Mouse (Mus musculus) left cerebral cortex, adult 8-10 months (tissue): ENCODE measurements at regions not wholly inside any gene's neighbourhood (a gene's known extent, or its start where the extent isn't known, plus 50 kb on each side); places are given as distances from the start of the nearest gene placed in this dataset.
A peak's percentile ranks its signal among the peaks of the same experiment; 100 is the strongest.

ENCODE experiments used
- DNase-seq, 2 experiments: peaks; one replicate each; pipeline ENCODE4 v3.0.0; 2022; ENCODE audit warnings: low spot score in 2 of 2

DNA sequence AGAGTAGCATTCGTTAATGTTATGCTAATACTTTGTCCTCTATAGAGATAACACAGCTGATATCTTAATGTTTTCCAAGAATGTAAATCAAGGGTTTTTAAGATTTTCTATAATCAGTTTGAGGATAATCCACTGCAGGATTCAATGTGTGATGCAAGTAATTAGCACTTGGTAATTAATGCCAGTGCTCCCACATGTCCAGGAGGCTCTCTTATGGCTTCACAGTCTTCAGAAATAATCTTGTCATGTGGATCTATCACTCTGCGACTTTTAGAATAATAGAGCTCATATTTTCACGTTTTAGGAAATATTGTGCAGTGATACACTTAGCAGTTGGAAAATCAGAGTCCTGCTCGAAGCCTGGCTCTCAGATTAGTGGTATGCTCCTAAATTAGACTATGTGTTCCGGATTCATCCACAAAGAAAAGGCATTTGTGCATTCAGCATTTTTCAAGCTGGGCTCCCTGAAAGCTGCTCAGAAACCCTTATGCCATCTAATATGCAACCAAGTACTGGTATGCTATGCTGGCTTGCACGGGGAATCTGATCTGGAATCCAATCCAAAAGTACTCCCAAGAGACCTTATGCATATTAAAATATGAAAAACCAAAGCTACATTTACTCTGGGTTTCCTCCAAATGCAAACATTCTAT is 1302.8 kb upstream of the Tyrp1 start:
- peak in 1 of 2 experiments; percentile 6 for DNase-seq

DNA sequence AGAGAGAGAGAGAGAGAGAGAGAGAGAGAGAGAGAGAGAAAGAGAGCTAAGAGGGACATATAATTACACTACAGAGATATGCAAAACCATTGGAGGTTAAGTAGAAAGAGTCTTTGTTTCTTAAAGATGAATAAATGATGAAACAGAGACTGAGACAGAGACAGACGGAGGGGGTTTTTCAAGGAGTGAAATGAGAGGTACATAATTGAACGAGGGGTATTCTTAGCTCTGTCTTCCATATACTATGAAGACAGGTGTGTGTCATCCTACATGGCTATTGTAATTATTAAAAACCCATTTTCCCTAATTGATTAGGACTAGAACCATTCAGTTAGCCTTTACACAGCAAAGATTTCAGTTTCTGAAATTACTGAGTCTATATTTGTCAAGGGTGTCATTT is 1302.2 kb upstream of the Tyrp1 start:
- no peak for DNase-seq

DNA sequence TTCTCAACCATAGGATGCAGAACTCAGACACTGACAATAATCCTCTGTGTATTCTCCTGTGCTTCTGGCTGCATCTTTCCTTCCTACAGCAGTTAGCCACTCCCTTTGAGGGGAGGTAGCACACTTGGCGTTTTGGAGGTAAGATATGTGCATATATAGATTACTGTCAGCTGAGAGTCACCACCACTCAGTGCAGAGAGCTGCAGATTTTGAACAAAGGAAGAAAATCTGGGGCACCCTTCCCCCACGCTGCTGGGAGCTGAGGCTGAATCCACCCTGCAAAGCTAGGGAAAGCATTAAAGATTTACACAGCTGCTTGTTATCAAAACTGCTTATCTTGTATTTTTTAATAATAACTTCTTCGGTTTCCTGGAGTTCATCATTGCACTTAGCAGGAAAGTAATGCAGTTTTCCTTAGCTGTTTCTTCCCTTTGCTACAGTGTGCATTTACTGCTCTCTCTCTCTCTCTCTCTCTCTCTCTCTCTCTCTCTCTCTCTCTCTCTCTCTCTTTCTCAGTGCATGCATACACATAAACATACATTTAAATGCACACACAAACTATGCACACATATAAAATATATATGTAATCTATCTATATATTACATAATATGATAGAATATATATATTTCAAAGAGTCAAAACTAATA is 1301.4 kb upstream of the Tyrp1 start:
- DNase-seq, result peak; percentile 16 to 24

DNA sequence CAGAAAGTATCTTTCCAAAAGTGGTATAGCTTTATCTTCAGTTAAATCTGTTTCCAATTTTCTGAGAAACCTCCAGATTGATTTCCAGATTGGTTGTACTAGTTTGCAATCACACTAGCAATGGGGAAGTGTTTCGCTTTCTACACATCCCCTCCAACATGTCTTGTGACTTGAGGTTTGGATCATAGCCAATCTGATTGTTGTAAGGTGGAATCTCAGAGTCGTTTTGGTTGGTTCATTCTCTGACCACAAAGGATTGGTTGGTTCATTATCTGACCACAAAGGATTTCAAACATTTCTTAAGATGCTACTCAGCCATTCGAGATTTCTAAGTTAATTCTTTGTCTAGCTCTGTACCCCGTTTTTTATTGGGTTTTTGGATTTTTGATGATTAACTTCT is 1288.5 kb upstream of the Tyrp1 start:
- DNase-seq, result no peak
